Mouse (Mus musculus): ENCODE measurements around the gene Eif4e. TPM values are rescaled to one million over a fixed set of nuclear protein-coding genes. Genes with fewer than 3 reads are reported as not detected.

Eif4e gene
- polyA plus RNA-seq, 1 experiment from 2014 or later = 382 TPM

- no peak for ATAC-seq (ENCODE audit: insufficient number of reproducible peaks, insufficient read depth, low FRiP score, low TSS enrichment, low read depth)
- no peaks in the 10 kb centered on the region for H3K27me3 ChIP-seq
- H3K4me2 ChIP-seq = no peak overlapping the region
- H3K9ac ChIP-seq = no peak overlapping the region
- no peak overlapping the region for H3K27ac ChIP-seq
- WGBS = 58% methylated on average over 4 of the region's 4 CpGs
- no peaks in the 10 kb centered on the region for H3K36me3 ChIP-seq
- no peak overlapping the region for H3K4me3 ChIP-seq
- no peaks in the 10 kb centered on the region for H3K4me1 ChIP-seq
- H3K9me3 ChIP-seq = no peaks in the 10 kb centered on the region
These were observed 27.2 kb upstream of the Eif4e start for GRCm38 (mm10) chr3:138498731-138499130.

- H3K27ac ChIP-seq = no peak overlapping the region
- H3K4me1 ChIP-seq = no peaks in the 10 kb centered on the region
- no peak for ATAC-seq (ENCODE audit: insufficient number of reproducible peaks, insufficient read depth, low FRiP score, low TSS enrichment, low read depth)
- no peak overlapping the region for H3K4me3 ChIP-seq
- H3K4me2 ChIP-seq = no peak overlapping the region
- no peaks in the 10 kb centered on the region for H3K27me3 ChIP-seq
- no peaks in the 10 kb centered on the region for H3K9me3 ChIP-seq
- no peak overlapping the region for H3K9ac ChIP-seq
- WGBS = 65% methylated on average over 15 of the region's 15 CpGs
- H3K36me3 ChIP-seq = no peaks in the 10 kb centered on the region
These were observed 25.9 kb upstream of the Eif4e start for GRCm38 (mm10) chr3:138499854-138500740.

GRCm38 (mm10) chr3:138503754-138504153 is 22.2 kb upstream of the Eif4e start:
- ATAC-seq (ENCODE audit: insufficient number of reproducible peaks, insufficient read depth, low FRiP score, low TSS enrichment, low read depth) = no peak

GRCm38 (mm10) chr3:138506749-138507148 is 19.2 kb upstream of the Eif4e start:
- Histone ChIP-seq H3K27me3 (no peaks in the 10 kb centered on the region), H3K9me3 (no peaks in the 10 kb centered on the region), H3K27ac (no peak overlapping the region), H3K9ac (no peak overlapping the region), H3K4me3 (no peak overlapping the region), H3K4me1 (no peaks in the 10 kb centered on the region), H3K4me2 (no peak overlapping the region), H3K36me3 (no peaks in the 10 kb centered on the region)
- 59% methylated on average over 6 of the region's 6 CpGs for WGBS
- no peak for ATAC-seq (ENCODE audit: insufficient number of reproducible peaks, insufficient read depth, low FRiP score, low TSS enrichment, low read depth)

More at GRCm38 (mm10) chr3:138503754-138504153, 22.2 kb upstream of the Eif4e start:
- Histone ChIP-seq H3K9ac (no peak overlapping the region), H3K9me3 (no peaks in the 10 kb centered on the region), H3K4me1 (no peaks in the 10 kb centered on the region), H3K27me3 (no peaks in the 10 kb centered on the region), H3K4me3 (no peak overlapping the region), H3K4me2 (no peak overlapping the region), H3K27ac (no peak overlapping the region), H3K36me3 (no peaks in the 10 kb centered on the region)
- whole genome bisulfite sequencing = 88% methylated on average over 11 of the region's 11 CpGs

- Histone ChIP-seq H3K4me2 (no peak overlapping the region), H3K4me1 (no peaks in the 10 kb centered on the region), H3K36me3 (no peaks in the 10 kb centered on the region), H3K9me3 (no peaks in the 10 kb centered on the region), H3K27me3 (no peaks in the 10 kb centered on the region), H3K4me3 (no peak overlapping the region), H3K9ac (no peak overlapping the region), H3K27ac (no peak overlapping the region)
- ATAC-seq (ENCODE audit: insufficient number of reproducible peaks, insufficient read depth, low FRiP score, low TSS enrichment, low read depth) = no peak
- WGBS = 90% methylated on average over 2 of the region's 2 CpGs
These were observed 16.4 kb upstream of the Eif4e start for GRCm38 (mm10) chr3:138509581-138509980.

- no peak overlapping the region for H3K4me2 ChIP-seq
- no peak for ATAC-seq (ENCODE audit: insufficient number of reproducible peaks, insufficient read depth, low FRiP score, low TSS enrichment, low read depth)
- H3K27ac ChIP-seq = no peak overlapping the region
- no peaks in the 10 kb centered on the region for H3K36me3 ChIP-seq
- no peak overlapping the region for H3K9ac ChIP-seq
- no peaks in the 10 kb centered on the region for H3K27me3 ChIP-seq
- H3K9me3 ChIP-seq = no peaks in the 10 kb centered on the region
- H3K4me3 ChIP-seq = no peak overlapping the region
- no peaks in the 10 kb centered on the region for H3K4me1 ChIP-seq
- 72% methylated on average over 5 of the region's 5 CpGs for WGBS
These were observed 15.5 kb upstream of the Eif4e start for GRCm38 (mm10) chr3:138510471-138510870.

GRCm38 (mm10) chr3:138513243-138513642 is 12.7 kb upstream of the Eif4e start:
- ATAC-seq (ENCODE audit: insufficient number of reproducible peaks, insufficient read depth, low FRiP score, low TSS enrichment, low read depth) = no peak
- Histone ChIP-seq H3K27me3 (no peaks in the 10 kb centered on the region), H3K4me2 (no peak overlapping the region), H3K27ac (no peak overlapping the region), H3K9ac (no peak overlapping the region), H3K36me3 (no peaks in the 10 kb centered on the region), H3K9me3 (no peaks in the 10 kb centered on the region), H3K4me3 (no peak overlapping the region), H3K4me1 (no peaks in the 10 kb centered on the region)
- WGBS = 73% methylated on average over 12 of the region's 12 CpGs

- no peaks in the 10 kb centered on the region for H3K9me3 ChIP-seq
- no peak overlapping the region for H3K4me3 ChIP-seq
- no peak overlapping the region for H3K9ac ChIP-seq
- WGBS = 62% methylated on average over 3 of the region's 3 CpGs
- H3K4me2 ChIP-seq = no peak overlapping the region
- ATAC-seq (ENCODE audit: insufficient number of reproducible peaks, insufficient read depth, low FRiP score, low TSS enrichment, low read depth) = no peak
- no peaks in the 10 kb centered on the region for H3K36me3 ChIP-seq
- no peaks in the 10 kb centered on the region for H3K4me1 ChIP-seq
- H3K27ac ChIP-seq = no peak overlapping the region
- H3K27me3 ChIP-seq = no peaks in the 10 kb centered on the region
These were observed 11.2 kb upstream of the Eif4e start for GRCm38 (mm10) chr3:138514749-138515148.

GRCm38 (mm10) chr3:138515656-138516370 is 10.2 kb upstream of the Eif4e start:
- 50% methylated on average over 10 of the region's 10 CpGs for WGBS
- H3K27me3 ChIP-seq = no peaks in the 10 kb centered on the region
- no peaks in the 10 kb centered on the region for H3K9me3 ChIP-seq
- no peak overlapping the region for H3K27ac ChIP-seq
- H3K4me3 ChIP-seq = no peak overlapping the region
- H3K9ac ChIP-seq = no peak overlapping the region
- ATAC-seq (ENCODE audit: insufficient number of reproducible peaks, insufficient read depth, low FRiP score, low TSS enrichment, low read depth) = no peak
- no peak overlapping the region for H3K4me2 ChIP-seq
- H3K36me3 ChIP-seq = no peaks in the 10 kb centered on the region
- no peaks in the 10 kb centered on the region for H3K4me1 ChIP-seq

GRCm38 (mm10) chr3:138517881-138518280 is 8.1 kb upstream of the Eif4e start:
- Histone ChIP-seq H3K4me2 (no peak overlapping the region), H3K9ac (no peak overlapping the region), H3K27ac (no peak overlapping the region), H3K9me3 (no peaks in the 10 kb centered on the region), H3K27me3 (no peaks in the 10 kb centered on the region), H3K4me1 (no peaks in the 10 kb centered on the region), H3K36me3 (no peaks in the 10 kb centered on the region), H3K4me3 (no peak overlapping the region)
- ATAC-seq (ENCODE audit: insufficient number of reproducible peaks, insufficient read depth, low FRiP score, low TSS enrichment, low read depth) = no peak
- WGBS = 61% methylated on average over 3 of the region's 3 CpGs

GRCm38 (mm10) chr3:138519218-138519617 is 6.8 kb upstream of the Eif4e start:
- Histone ChIP-seq H3K9me3 (no peaks in the 10 kb centered on the region), H3K9ac (no peak overlapping the region)
- WGBS = 83% methylated on average over 6 of the region's 6 CpGs

GRCm38 (mm10) chr3:138523956-138524355 is 2.0 kb upstream of the Eif4e start:
- WGBS = 88% methylated on average over 4 of the region's 4 CpGs
- no peak overlapping the region for H3K9ac ChIP-seq
- peaks cover 7% of the 10 kb centered on the region for H3K4me1 ChIP-seq
- H3K27me3 ChIP-seq = no peaks in the 10 kb centered on the region
- H3K4me2 ChIP-seq = no peak overlapping the region
- no peaks in the 10 kb centered on the region for H3K9me3 ChIP-seq
- no peak for ATAC-seq (ENCODE audit: insufficient number of reproducible peaks, insufficient read depth, low FRiP score, low TSS enrichment, low read depth)
- no peaks in the 10 kb centered on the region for H3K36me3 ChIP-seq
- H3K4me3 ChIP-seq = no peak overlapping the region
- no peak overlapping the region for H3K27ac ChIP-seq

More at GRCm38 (mm10) chr3:138519218-138519617, 6.8 kb upstream of the Eif4e start:
- no peak overlapping the region for H3K4me2 ChIP-seq
- no peaks in the 10 kb centered on the region for H3K27me3 ChIP-seq
- H3K4me3 ChIP-seq = no peak overlapping the region
- H3K4me1 ChIP-seq = no peaks in the 10 kb centered on the region
- H3K36me3 ChIP-seq = no peaks in the 10 kb centered on the region
- H3K27ac ChIP-seq = no peak overlapping the region
- no peak for ATAC-seq (ENCODE audit: insufficient number of reproducible peaks, insufficient read depth, low FRiP score, low TSS enrichment, low read depth)

Measured in embryonic facial prominence, embryonic 13.5 days (tissue).